Mouse (Mus musculus) heart, adult 11 months (tissue): ENCODE measurements around the gene Cbl.
A peak's percentile ranks its signal among the peaks of the same experiment; 100 is the strongest.

ENCODE experiments used
- DNase-seq: peaks from one replicate; pipeline ENCODE4 v3.0.0; 2022

Gene Cbl

DNA sequence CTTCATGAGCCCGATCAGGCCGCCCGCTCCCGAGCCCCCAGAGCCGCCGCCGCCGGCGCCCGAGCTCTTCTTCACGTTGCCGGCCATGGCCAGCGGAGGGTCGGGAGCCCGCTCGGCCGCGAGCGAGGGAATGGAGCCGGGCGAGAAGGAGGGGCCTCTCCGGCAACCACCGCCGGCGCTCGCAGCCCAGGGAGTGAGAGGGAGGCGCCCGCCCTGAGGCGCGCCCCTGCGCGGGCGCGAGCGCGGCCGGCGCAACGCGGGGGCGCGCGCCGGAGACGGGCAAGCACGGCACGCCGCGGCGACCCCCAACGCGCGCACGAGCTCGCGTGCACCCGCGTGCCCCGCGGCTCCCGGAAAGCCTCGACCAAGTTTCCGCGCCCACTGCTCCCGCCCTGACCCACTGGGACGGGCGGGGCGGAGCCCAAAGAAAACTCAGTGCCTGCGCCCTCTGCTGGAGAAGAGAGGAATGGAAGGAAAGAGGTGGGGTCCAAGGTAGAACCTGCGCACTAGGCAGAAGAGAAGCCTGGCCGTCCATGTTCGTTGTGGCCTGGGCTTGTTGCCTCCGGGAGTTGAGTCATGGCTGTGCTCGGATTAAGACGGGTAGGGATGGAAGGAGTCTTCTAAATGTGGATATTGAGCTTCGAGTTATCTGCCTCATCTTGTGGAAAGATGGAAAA is at the start of gene Cbl:
Gene Cbl, minus strand, starts transcription at position 248 of the 677 bp plus-strand sequence.
- DNase-seq: peak; percentile 100

DNA sequence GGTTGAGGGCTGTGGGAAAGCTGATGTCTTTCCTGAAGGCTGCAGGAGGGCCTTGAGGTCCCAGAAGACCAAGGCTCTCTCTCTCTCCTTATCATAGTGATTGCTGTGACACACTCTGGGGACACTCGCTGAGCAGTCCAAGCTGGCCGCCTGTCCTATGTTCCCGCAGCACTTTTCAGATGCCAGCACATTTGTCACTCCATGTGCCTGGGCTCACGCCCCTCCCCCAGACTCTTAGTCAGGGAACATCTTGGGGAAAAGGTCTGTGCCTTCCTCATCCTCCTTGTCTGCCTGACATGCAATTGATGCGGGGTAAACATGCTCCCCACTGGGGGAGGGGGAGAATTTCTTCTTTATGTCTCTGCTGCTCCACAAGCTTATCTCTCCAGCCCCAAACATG is 49.3 kb upstream of the Cbl start:
- peak; percentile 94 for DNase-seq

DNA sequence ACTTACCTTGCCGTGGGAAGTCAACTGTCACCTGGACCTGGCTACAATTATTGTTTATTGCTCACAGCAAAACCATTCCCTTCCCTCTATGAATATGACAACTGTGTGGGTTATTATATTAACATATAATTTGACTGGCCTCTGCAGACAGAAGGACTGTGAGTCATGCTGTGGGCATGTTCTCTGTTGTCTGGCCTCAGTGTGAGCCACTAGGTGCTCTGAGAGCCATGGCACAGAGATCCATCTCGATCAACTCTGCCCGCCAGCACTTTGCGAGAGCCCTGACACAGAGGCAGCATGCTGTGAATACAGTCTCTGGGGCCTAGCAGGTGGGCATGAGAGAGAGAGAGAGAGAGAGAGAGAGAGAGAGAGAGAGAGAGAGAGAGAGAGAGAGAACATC is 36.1 kb upstream of the Cbl start:
- no peak for DNase-seq

DNA sequence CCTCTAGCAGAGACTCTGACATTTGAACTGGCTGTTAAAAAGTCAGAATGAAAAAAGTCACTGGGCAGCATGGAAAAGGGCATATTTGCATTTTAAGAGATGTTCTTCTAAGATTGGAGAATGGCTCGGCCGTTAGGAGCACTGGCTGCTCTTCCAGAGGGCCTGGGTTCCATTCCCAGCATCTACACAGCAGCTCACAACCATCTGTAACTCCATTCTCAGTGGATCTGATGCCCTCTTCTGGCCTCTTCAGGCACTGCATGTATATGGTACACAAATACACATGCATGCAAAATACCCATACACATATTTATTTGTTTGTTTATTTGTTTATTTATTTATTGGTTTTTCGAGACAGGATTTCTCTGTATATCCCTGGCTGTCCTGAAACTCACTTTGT is 35.2 kb upstream of the Cbl start:
- DNase-seq: no peak

DNA sequence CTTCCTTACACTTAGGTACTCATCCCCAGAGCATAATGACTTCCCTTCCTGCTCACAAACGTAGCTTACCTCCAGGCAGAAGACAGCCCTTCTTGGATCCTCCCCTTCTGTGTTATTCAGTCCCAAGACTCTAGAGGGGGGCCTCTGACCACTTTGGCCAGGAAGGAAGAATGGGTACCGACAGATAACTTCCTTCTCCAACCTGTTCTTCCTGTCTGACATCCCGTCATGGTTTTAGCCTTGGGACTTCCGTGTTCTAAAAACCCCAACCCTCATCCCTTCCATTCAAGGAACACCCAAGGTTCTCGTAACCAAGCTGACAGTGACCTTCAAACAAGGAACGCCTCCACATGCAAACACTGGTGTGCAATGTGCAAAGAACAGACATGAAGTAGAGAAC is 34.6 kb upstream of the Cbl start, which contains the start of gene Nlrx1:
Gene Nlrx1, minus strand, starts transcription at position 168 of the 400 bp plus-strand sequence.
- DNase-seq: peak; percentile 91

DNA sequence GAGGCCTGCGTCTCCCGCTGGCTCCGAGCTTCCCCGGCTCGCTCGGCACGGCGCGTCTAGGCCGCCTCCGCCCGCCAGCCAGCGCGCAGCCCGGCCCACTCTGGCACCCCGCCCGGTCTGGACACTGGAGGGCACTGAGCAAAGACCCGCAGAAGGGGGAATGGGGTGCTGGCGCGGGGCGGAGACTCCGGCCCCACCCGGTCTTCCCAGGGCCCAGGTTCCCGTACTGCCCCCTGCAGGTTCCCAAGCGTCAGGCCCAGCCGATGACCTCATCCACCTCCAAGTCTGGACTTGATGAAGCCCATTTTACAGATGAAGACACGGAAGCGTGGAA is 34.1 kb upstream of the Cbl start:
- peak; percentile 99 for DNase-seq

DNA sequence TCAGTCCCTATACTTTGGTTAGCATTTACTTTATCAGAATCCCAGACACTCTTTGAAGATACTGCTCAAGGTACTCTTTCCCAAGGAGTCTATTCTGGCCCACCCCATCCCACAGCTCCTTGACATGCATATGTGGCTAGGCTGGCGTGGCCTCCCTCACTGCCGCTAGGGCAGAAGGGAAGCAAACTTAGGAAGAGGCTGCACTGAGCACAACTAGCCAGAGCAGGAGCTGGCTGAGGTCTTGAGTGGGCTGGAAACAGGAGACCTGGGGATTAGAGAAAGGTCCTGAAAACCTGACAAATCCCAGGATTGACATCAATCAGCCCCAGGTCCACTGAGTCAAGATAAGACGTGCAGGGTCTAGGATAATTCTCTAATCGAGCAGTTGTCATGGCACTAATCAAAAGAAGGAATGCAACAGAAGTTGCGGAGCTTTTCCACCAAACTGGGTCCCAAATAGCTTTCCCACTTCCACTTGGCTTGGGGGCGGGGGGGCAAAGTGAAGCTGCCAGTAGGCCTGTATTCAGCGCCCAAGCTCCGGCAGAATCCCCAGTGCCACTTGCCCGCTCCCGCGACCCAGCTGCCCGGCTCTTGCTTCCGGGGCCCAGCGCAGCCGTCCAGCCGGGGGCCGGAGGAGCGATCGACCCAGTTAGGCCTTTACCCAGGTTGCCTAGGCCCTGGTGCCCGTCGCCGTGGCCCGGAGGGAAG is 33.6 kb upstream of the Cbl start:
- DNase-seq: peak; percentile 93

DNA sequence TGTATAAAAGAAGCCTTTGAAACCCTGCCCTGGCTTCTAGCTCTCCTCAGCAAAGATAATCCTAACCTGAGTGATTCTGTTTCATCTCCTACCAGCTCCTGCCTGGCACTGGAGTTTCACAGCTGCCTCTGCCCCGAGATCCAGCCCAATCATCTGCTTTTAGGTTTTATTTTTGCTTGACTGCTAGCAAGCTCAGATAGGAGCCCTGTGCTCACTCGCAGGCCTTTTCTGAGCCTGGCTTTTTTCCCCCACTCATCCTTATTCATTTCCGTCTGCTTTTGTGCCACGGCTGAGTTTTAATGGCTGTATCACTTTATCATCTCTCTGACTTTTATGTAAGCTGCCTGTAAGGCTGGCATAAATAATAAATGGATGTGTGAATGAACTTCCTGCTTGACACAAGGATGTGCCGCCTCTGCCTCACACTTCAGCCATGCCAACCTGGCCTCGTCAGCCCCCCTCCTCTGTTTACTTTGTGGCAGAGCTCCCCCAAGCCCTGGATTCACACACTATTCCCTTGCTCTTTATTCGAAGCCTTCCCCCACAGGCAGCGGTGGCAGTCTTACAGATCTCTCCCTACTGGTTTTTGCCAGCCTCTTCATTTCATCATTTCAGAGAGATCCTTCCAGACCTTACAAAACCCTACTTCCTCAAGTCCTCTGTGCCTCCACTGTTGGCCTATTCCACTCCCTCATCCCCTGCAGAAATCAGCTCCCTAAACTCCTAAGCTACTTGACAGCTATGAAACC is 32.8 kb upstream of the Cbl start:
- DNase-seq: peak; percentile 89

DNA sequence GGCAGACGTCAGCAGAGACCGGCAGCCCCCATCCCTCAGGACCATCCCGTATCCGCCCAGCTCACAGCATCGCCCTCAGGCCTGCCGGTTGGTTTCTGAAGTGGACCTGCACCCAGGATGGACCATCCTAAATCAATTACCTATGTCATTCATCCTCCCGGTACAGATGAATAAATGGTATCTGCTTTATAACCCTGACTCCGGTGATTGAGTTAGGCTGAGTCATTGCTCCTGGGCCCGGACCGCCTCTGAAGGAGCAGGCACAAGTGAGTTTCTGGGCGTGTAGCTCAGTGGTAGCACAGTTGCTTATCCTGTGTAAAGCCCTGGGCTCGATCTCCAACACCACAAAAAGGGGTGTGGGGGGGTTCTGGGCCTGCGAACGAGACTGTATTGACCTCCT is 27.5 kb upstream of the Cbl start:
- DNase-seq: no peak

DNA sequence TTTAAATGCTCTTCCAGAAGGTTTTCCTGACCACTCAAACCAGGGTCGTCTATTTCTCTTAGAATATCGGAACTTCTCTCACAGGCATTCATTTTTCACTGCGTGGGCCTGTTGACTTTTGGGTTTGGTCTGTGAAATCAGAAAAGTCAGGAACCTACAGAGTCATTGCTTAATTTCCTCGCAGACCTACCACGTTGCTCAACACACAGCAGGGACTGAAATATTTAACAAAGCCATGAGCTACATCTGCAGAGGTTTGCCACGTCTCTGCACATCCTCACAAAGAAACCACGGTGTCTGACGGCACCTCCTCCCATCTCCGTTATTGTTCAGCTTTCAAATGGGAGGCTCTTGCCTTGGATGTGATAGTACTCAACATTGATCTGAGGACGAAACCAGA is 25.2 kb upstream of the Cbl start:
- DNase-seq: no peak

DNA sequence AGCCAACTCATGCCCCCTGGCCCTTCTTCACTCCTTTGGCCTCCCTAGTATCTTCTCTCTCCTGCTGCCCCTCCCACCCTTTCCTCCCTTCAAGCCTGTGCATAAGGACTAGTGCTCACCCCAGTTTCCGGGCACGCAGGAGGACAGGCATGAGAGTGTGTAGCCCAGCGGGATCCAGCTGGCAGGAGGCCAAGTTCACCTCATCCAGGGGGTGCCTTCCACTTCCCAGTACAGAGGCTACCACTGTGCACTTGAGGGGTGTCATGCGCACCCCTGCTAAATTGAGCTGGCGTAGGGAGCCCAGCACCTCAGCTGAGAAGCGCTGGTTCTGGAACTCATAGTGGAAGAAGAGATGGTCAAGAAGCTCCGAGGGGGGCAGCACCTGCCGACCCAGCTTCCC is 22.4 kb upstream of the Cbl start:
- no peak for DNase-seq

DNA sequence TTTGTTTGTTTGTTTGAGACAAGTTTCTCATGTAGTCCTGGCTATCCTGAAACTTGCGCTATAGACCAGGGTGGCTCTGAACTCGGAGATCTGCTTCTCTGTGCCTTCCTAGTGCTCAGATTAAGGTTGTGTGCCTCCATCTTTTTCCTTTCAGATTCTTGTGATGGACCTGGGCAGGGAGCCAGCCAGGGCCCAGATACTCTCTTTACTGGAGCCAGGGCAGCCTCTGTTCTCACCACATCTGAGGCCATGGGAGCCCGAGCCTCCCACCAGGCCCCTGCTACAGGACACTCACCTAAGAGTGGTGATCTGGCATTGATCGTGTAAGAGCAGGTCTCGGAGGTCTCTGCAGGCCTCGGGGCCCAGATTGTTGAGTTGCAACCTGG is 21.3 kb upstream of the Cbl start:
- no peak for DNase-seq

DNA sequence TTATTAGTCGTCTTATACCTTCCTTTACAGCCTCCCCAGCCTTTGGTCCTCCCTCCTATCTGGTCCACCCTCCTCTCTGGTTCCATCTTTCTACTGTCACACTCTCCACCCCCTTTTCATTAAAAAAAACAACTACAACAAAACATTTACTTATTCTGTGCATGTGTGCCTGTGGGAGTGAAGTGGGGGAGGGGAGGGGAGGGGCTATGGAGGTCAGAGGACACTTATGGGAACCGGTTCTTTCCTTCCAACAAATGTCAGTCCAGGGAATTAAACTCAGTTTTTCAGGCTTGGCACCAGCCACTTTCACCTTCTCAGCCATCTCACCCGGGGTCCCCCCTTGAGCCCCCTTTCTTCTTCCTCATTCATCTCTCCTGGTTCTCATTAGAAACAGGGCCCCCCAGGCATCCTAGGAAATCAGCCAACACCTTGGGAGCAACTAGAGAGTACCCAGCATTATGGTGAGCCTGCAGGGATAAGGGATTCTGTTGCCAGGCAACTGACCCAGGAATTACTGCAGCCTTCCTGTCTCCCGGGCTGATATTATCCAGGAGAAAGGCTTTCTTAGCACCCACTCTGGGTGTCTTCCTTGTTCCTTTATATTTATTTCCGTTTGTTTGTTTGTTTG is 20.8 kb upstream of the Cbl start:
- no peak for DNase-seq

DNA sequence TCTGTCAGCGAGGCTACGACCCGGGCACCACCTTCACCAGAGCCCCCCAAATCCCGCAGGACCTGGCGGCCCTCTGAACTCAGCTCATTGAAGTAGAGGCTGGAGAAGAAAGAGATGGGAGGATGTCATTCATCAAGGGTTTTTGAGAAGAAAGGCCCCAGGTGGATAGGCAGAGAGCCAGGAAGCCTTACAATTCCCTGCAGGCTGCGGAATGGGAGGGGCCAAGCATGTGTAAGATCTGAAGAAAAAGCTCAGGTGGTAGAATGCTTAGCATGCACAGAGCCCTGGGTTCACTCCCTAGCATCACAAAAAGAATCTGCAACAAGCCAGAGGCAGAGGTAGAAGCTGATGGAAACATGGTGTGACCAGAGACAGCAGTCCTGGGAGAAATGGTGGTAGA is 19.6 kb upstream of the Cbl start:
- DNase-seq: no peak

DNA sequence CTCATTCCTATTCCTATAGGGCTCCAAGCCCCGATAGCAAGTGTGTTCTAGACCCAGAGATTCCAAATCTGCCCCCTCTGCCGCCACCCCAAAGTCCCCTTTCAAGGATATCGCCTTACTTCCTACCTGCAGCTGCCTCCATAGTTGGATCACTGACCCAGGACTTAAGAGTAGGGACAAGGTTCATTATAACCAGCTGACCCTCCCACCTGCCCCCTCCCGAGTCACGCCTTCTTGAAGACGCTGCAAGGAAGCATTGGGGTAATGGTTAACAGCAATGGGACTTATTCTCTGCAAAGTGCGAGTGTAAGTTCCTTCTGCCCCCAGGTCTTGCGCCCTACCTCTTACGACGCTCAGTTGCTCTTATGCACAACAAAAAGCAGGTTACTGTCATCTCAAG is 17.5 kb upstream of the Cbl start, which contains the start of gene Pdzd3:
Gene Pdzd3, minus strand, starts transcription at position 158 of the 400 bp plus-strand sequence.
- no peak for DNase-seq

DNA sequence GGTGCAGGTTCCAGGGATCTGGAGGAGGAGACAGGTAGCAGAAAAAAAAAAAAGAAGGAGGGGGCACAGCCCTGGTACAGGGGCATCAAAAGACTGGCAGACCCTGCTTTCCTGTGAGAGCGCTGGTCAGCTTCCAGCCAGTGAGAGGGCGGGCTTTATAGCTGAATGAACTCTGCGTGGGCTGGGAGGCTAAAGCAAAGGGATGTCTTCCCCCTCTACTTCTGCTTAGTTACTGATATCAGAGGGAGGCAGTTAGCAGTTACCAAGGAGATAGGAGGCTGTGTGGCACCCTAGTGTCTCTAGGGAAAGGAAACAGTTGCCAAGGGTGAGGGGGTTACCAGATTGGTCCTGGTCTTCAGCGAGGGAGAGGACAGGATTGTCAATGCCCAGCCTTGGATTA is 16.6 kb upstream of the Cbl start:
- DNase-seq: no peak

DNA sequence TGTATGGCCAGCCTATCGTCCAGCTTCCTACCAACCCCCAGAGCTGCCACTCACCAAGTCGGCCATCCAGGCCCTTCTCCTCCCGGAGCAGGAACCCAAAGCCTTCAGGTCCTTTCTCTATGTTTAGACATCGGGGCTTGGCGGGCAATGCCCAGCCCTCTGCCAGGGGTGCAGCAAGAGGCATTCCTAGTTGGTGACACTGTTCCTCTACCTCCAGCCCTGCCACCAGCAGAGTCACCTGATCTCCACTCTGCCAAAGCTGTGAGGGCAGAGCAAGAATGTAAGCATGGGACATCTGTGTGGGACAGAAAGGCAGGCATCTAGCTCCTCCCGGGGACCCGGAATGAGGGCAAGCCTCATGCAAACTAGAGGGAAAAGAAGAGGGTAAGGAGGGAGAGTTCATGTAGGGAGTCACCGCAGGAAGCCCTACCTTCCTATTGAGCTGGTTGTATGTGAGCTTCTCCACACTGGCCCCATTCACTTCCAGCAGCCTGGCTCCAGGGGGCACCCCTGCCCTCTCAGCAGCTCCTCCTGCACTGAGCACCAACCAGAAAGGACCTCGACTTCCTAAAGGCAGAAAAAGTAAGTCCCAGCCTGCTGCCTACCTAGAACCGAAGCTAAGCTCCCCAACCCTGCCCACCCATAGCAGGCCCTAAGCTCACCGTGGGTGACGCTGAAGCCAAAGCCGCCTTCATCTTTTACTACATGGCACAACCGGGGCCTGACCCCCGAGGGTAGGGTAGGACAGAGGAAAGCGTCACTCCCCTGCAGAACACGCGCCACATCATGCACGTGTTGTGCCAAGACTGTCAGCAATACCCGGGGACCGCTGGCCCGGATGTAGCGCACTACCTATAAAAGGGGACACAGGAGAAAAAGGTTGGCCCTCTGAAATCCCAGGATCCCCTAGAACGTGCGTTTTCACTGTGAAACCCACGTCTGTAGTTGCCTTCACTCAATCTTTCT is 15.6 kb upstream of the Cbl start:
- peak; percentile 96 for DNase-seq

DNA sequence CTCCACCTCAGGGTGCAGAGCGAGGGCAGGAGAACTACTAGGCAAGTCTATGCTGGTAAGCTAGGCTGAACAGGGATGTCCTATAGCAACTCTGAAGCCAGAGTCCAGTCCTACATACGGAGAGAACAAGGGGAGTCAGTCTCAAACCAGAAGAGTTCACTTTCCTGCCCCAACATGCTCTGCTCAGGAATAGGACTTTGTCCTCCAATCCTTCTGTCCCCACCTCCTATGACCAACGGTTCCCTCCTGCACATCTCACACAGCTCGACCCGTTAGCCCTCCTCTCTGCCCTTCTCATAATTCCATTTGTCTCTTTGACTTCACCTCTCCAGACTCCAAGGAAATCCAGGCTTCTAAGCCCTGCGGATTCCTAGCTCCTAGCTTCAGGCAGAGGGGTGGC is 14.1 kb upstream of the Cbl start:
- no peak for DNase-seq

DNA sequence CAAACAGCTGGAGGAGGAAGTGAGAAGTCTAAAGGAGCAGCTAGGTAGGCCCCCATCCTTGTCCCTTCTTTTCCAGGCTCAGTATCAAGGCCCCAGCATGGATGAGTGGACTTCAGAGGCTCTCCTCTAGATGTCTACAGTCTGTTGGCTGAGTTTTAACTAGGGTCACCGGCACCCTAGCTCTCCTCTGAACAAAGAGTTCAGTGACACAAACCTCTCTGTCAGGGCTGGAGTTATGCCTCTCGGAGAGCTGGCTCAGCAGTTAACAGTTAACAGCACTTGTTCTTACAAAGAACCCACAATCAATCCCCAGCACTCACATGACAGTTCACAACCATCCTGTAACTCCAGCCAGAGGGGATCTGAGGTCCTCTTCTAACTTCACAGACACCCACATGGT is 9.8 kb upstream of the Cbl start:
- DNase-seq: no peak

DNA sequence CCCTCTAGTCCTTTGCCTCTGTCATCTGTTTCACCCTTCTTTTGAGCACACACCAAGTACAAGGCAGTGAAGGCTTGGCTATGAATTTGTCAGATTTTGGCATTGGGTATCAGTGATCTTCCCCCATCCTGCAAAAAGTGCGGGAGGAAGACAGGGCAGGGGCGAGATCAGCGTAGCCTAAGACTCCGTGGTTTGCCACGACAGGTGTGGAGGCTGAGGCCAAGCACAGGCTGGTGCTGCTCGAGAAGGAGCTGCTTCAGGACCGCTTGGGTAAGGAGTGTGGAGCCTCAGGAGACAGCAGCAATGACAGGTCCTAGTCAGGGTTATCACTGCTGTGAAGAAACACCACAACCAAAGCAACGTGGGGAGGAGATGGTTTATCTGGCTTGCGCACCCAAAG is 7.6 kb upstream of the Cbl start:
- DNase-seq: no peak

DNA sequence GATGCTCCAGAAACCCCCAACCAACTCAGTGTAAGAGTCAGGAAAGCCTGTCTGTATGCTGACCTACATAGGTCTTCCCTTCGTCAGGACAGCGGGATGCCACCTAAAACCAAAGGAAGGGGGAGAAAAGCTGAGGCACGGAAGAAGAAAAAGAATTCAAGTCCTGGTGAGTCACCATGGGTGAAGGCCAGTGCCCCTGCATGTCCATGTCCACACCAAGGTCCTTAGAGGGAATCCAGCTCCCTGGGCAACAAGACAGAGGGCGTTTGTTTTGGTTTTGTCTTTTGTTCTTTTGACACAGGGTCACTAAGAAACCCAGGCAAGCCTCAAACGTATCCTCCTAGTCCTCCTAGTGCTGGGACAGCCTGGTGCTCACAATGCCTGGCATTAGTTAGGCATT is 7.1 kb upstream of the Cbl start:
- DNase-seq: no peak

DNA sequence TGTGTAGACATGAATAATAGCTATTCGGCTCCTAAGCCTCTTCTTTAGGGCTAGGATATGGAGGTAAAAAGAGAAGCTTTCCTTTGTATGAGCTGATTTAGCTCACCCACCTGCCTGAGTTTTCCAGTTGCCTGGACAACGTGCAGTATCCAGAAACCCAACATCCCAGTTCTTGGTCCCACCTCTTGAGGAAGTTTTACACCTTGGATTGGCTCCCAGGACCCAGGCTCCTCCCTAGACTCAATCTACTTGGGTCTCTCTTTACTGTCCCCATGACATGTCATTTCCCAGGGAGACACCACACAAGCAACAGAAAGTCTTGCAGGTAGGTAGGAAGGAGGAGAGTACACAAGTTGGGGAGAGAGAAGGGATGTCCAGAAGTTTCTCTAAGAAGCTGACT is 6.5 kb upstream of the Cbl start, which contains the start of gene Ccdc153:
Gene Ccdc153, plus strand, starts transcription at position 278 of the 400 bp plus-strand sequence.
- DNase-seq: no peak
